Mouse (Mus musculus) embryonic facial prominence, embryonic 10.5 days (tissue): ENCODE data around the gene Tbcd. TPM values are rescaled to one million over a fixed set of nuclear protein-coding genes. Genes with fewer than 3 reads are reported as not detected.

Experiments used
- DNase-seq: peaks from one replicate; pipeline ENCODE4 v3.0.0-alpha.2; 2017; ENCODE audit warnings: low spot score
- H3K27ac ChIP-seq: fragments of 300-500 bp; sonication (generic); replicated peaks from 2 replicates; pipeline ENCODE4 v1.5.1; 2016; ENCODE audit warnings: mild to moderate bottlenecking
- H3K27me3 ChIP-seq: fragments of 300-500 bp; sonication (generic); replicated peaks from 2 replicates; pipeline ENCODE4 v1.6.1; 2016; ENCODE audit warnings: low read depth, mild to moderate bottlenecking; ENCODE audit not compliant: poor library complexity, severe bottlenecking
- H3K36me3 ChIP-seq: fragments of 300-500 bp; sonication (generic); replicated peaks from 2 replicates; pipeline ENCODE4 v1.6.1; 2016; ENCODE audit warnings: mild to moderate bottlenecking, moderate library complexity
- H3K4me1 ChIP-seq: fragments of 300-500 bp; sonication (generic); 2 replicates; pipeline ENCODE4 v1.6.1; 2016
- H3K4me3 ChIP-seq: fragments of 300-500 bp; sonication (generic); 2 replicates; pipeline ENCODE4 v1.5.1; 2016; ENCODE audit warnings: mild to moderate bottlenecking, moderate library complexity
- H3K9me3 ChIP-seq: fragments of 300-500 bp; sonication (generic); 2 replicates; pipeline ENCODE4 v1.6.1; 2016; ENCODE audit warnings: mild to moderate bottlenecking
- WGBS: fragments of 180-500 bp; shearing (Covaris S2); methylation state at CpG from one replicate; pipeline ENCODE4 v1.1.7; 2016; 5-methylcytosine and 5-hydroxymethylcytosine counted together
- polyA plus RNA-seq: library from polyadenylated mRNA; unstranded; fragments of >200 nt; fragmentation: Nextera tagmentation; extraction: Ambion mirVana; gene quantifications from 2 replicates; pipeline ENCODE4 v1.2.1, GENCODE M21; 2016

Tbcd gene
- polyA plus RNA-seq, 1 experiment from 2014 or later: 55.0 TPM

DNA sequence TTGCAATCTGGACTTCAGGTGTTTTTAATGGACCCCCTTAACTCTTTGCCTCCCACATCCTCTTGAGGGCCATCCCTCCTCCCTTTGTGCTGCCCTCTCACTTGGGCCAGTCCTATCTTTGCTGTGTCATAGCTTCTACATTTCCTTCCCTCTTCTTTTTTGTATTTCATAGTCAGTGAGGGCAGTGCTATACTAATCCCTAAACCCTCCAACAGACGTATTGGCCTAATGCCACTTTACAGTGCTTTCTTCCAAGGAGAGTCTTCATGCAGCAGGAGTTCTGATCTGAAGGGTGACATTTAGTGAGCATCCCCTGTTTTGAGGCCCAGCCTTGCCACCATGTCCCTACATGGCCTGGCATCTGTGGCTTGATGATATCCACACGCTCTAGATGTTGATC lies 69.0 kb downstream of the Tbcd start:
- Histone ChIP-seq H3K9me3 (no peaks in the 10 kb centered on the region), H3K27me3 (no peaks in the 10 kb centered on the region), H3K4me1 (peaks cover 14% of the 10 kb centered on the region), H3K4me3 (no peak overlapping the region), H3K27ac (no peak overlapping the region), H3K36me3 (no peaks in the 10 kb centered on the region)
- DNase-seq: no peak
- 80% methylated on average over 2 of the region's 2 CpGs for WGBS

- no peaks in the 10 kb centered on the region for H3K36me3 ChIP-seq
- no peak for DNase-seq
- WGBS: 78% methylated on average over 4 of the region's 4 CpGs
- H3K4me3 ChIP-seq: no peak overlapping the region
- H3K27ac ChIP-seq: no peak overlapping the region
- no peaks in the 10 kb centered on the region for H3K9me3 ChIP-seq
- peaks cover 14% of the 10 kb centered on the region for H3K4me1 ChIP-seq
- no peaks in the 10 kb centered on the region for H3K27me3 ChIP-seq
Measured at GRCm38 (mm10) chr11:121522156-121522762, 70.5 kb downstream of the Tbcd start.

DNA sequence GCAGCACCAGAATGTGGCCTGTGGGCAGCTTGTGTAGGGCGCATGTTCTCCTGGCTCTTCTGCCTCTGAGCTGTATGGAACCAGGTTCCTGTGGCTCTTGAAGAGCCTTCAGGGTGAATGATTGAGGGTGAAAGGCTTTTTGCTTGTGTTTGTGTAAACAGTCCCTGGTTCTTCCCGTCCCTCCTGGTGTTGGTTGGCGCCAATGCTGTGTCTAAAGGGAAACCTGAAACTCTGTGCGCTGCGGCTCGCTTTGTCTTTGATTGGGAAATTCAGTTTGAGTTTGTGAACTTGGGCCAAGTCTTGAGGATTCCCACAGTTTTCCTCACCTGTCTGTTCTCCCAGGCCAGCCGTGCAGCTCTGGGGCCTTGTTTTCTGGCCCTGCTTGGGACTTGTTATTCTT lies 72.4 kb downstream of the Tbcd start:
- 90% methylated on average over 7 of the region's 7 CpGs for WGBS
- DNase-seq: no peak
- H3K27me3 ChIP-seq: no peaks in the 10 kb centered on the region
- H3K36me3 ChIP-seq: no peaks in the 10 kb centered on the region
- H3K4me3 ChIP-seq: no peak overlapping the region
- H3K27ac ChIP-seq: no peak overlapping the region
- H3K9me3 ChIP-seq: no peaks in the 10 kb centered on the region
- peaks cover 10% of the 10 kb centered on the region for H3K4me1 ChIP-seq

GRCm38 (mm10) chr11:121529747-121530146 lies 78.0 kb downstream of the Tbcd start:
- WGBS: 85% methylated on average over 3 of the region's 3 CpGs
- H3K4me1 ChIP-seq: 0 out of 2 replicates have a peak, but pooled peaks cover 5% of the 10 kb centered on the region
- H3K36me3 ChIP-seq: peaks cover 3% of the 10 kb centered on the region; the same call in 1 of the 2 replicates
- H3K4me3 ChIP-seq: no peak overlapping the region
- H3K27ac ChIP-seq: no peak overlapping the region
- H3K9me3 ChIP-seq: no peaks in the 10 kb centered on the region
- no peak for DNase-seq
- no peaks in the 10 kb centered on the region for H3K27me3 ChIP-seq

DNA sequence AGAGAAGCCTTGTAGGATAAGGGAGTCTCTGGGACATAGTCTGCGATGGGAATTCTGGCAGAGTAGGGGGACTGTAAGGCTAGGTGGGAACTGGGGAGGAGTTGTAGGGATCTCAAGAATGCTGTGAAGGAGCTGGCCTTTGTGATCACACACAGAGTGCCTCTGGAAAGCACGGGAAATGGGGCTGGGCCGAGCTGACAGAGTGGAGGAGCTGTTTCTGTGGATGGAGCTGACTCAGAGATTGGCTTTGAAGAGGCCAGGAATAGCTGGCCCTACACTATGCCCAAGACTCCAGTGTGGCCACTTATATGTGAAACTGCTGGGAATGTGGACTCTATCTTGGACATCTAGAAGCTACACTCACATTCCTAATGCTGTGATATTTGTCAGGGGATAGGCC lies 84.8 kb downstream of the Tbcd start:
- Histone ChIP-seq H3K27me3 (no peaks in the 10 kb centered on the region), H3K27ac (no peak overlapping the region), H3K9me3 (no peaks in the 10 kb centered on the region), H3K4me1 (0 out of 2 replicates have a peak, but pooled peaks cover 5% of the 10 kb centered on the region), H3K4me3 (no peak overlapping the region), H3K36me3 (peaks cover 10% of the 10 kb centered on the region)
- WGBS: 65% methylated on average over 3 of the region's 3 CpGs
- no peak for DNase-seq

GRCm38 (mm10) chr11:121542471-121542870 lies 90.7 kb downstream of the Tbcd start:
- H3K9me3 ChIP-seq: no peaks in the 10 kb centered on the region
- no peak overlapping the region for H3K27ac ChIP-seq
- H3K4me3 ChIP-seq: no peak overlapping the region
- 72% methylated on average over 4 of the region's 4 CpGs for WGBS
- H3K27me3 ChIP-seq: no peaks in the 10 kb centered on the region
- H3K36me3 ChIP-seq: peaks cover 29% of the 10 kb centered on the region
- peaks cover 11% of the 10 kb centered on the region for H3K4me1 ChIP-seq
- no peak for DNase-seq

GRCm38 (mm10) chr11:121543287-121543856 lies 91.6 kb downstream of the Tbcd start:
- 89% methylated on average over 5 of the region's 5 CpGs for WGBS
- Histone ChIP-seq H3K27me3 (no peaks in the 10 kb centered on the region), H3K27ac (no peak overlapping the region), H3K36me3 (peaks cover 29% of the 10 kb centered on the region), H3K4me1 (peaks cover 14% of the 10 kb centered on the region), H3K9me3 (no peaks in the 10 kb centered on the region), H3K4me3 (no peak overlapping the region)
- no peak for DNase-seq

DNA sequence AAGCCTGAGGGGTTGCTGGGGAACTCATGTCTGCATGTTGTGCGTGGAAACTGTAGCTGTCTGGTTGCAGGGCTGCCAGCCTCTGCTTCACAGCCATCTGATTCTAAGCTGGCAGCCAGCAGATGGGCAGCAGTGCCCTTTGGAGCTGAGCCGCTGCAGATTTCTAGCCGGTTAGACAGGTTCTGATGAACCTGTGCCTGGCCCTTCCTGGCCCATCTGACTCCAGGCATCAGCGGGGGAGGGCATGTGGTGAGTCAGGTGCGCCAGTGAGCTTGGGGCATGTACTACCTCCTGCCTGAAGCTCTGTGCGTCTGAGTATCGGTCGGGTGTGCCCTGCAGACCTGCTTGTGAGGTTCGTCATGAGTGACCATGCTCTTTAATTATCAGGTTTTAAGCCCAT lies 92.2 kb downstream of the Tbcd start:
- WGBS: 84% methylated on average over 9 of the region's 9 CpGs
- peak; percentile 25 for DNase-seq
- no peak overlapping the region for H3K27ac ChIP-seq

DNA sequence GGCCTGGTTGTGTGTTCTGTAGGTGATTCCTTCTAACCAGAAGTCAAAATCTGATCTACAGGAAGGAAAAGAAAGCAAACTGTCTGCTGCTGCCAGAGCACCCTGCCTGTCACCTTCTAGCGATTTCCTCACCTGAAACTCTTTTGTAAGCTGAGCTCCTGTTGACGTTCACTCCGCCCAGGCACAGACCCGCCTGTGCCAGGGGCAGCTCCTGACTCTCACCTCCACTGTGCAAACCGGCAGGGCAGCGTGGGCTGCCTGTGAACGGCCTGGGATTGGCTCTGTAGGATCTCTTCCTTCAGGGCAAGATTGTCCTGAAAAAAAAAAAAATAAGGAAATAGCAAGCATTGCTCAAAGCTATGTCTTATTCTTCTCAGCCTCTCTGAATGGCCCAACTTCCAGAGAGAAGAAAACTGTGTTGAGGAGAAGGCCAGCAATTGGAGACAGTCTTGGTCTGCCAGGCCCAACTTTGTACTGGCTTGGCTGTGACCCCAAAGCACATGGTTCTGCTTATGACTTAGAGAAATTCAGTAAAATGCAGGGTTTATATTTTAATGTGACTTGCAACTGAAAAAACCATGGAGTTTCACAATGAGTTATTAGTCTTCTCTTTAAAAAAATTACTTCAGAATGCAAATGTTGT lies 93.1 kb downstream of the Tbcd start:
- H3K9me3 ChIP-seq: no peaks in the 10 kb centered on the region
- 0 out of 2 replicates have a peak overlapping the region, but pooled peaks have one; percentile 40 for H3K27ac ChIP-seq
- peaks cover 29% of the 10 kb centered on the region for H3K36me3 ChIP-seq
- H3K27me3 ChIP-seq: no peaks in the 10 kb centered on the region
- no peak overlapping the region for H3K4me3 ChIP-seq
- peaks cover 25% of the 10 kb centered on the region for H3K4me1 ChIP-seq
- DNase-seq: no peak
- WGBS: 63% methylated on average over 7 of the region's 7 CpGs

More for the DNA sequence above, 92.2 kb downstream of the Tbcd start:
- H3K4me1 ChIP-seq: peaks cover 16% of the 10 kb centered on the region
- no peak overlapping the region for H3K4me3 ChIP-seq
- peaks cover 29% of the 10 kb centered on the region for H3K36me3 ChIP-seq
- H3K27me3 ChIP-seq: no peaks in the 10 kb centered on the region
- H3K9me3 ChIP-seq: no peaks in the 10 kb centered on the region

- WGBS: 90% methylated on average over 3 of the region's 3 CpGs
- Histone ChIP-seq H3K9me3 (no peaks in the 10 kb centered on the region), H3K4me1 (peaks cover 32% of the 10 kb centered on the region), H3K4me3 (no peak overlapping the region), H3K27me3 (no peaks in the 10 kb centered on the region), H3K27ac (no peak overlapping the region), H3K36me3 (peaks cover 30% of the 10 kb centered on the region)
- no peak for DNase-seq
Measured at GRCm38 (mm10) chr11:121545398-121546034, 93.8 kb downstream of the Tbcd start.

- Histone ChIP-seq H3K4me3 (no peak overlapping the region), H3K36me3 (peaks cover 18% of the 10 kb centered on the region), H3K27me3 (no peaks in the 10 kb centered on the region), H3K4me1 (peaks cover 39% of the 10 kb centered on the region), H3K27ac (no peak overlapping the region), H3K9me3 (no peaks in the 10 kb centered on the region)
- 92% methylated on average over 5 of the region's 5 CpGs for WGBS
- DNase-seq: no peak
Measured at GRCm38 (mm10) chr11:121547234-121547633, 95.5 kb downstream of the Tbcd start.

DNA sequence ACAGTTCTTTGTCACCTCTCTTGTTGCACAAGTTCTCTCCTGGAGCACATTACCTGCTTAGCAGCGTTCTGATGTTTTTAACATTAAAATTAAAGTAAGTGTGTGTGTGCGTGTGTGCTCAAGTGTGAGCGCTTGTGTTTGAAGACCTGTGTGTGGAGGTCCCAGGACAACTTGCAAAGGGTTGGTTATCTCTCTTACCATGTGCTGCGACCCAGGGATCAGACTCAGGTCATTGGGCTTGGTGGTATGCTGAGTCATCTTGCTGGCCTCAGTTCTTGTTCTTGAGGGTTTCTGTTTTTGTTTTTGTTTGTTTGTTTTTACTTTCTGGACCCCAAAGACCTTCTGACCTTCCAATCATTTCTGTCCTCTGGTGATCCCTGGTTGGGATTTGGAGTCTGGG lies 96.2 kb downstream of the Tbcd start:
- no peak for DNase-seq
- no peaks in the 10 kb centered on the region for H3K27me3 ChIP-seq
- no peak overlapping the region for H3K27ac ChIP-seq
- peaks cover 39% of the 10 kb centered on the region for H3K4me1 ChIP-seq
- no peaks in the 10 kb centered on the region for H3K9me3 ChIP-seq
- H3K4me3 ChIP-seq: no peak overlapping the region
- WGBS: 95% methylated on average over 4 of the region's 4 CpGs
- peaks cover 11% of the 10 kb centered on the region; the same call in 1 of the 2 replicates for H3K36me3 ChIP-seq
